Mouse (Mus musculus) spleen, adult 12 weeks (tissue): Measurements from ENCODE around the gene Irf1.

Experiments used
- DNase-seq: peaks from one replicate; pipeline ENCODE4 v3.0.0; 2022; ENCODE audit warnings: low spot score

Gene Irf1

DNA sequence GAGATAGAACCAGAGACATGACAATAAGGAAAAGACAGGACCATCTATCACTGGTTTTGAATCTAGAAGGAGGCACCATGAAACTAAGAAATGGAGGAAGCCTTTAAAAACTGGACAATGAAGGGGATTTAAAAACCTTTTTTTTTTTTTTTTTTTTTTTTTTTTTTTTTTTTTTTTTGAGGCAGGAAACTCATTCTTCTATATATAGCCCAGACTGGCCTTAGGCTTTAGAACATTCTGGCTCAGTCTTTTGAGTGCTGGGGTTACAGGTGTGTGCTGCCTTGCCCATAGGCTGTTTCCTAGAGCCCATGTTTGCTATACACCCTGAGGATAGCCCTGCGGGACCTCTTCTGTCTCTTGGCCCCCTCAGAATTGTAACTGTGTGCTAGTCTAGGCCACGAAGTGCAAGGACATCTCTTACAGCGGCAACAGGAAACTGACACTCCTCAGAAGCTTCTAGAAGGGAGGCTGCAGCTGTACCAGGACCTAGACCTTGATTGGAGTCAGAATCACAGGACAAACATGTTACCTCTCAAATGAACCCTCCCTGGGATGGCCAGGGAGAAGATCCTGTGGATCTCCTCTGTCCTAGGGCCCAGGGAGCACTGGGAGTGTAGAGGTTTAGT lies 15.6 kb downstream of the Irf1 start:
- DNase-seq = no peak

DNA sequence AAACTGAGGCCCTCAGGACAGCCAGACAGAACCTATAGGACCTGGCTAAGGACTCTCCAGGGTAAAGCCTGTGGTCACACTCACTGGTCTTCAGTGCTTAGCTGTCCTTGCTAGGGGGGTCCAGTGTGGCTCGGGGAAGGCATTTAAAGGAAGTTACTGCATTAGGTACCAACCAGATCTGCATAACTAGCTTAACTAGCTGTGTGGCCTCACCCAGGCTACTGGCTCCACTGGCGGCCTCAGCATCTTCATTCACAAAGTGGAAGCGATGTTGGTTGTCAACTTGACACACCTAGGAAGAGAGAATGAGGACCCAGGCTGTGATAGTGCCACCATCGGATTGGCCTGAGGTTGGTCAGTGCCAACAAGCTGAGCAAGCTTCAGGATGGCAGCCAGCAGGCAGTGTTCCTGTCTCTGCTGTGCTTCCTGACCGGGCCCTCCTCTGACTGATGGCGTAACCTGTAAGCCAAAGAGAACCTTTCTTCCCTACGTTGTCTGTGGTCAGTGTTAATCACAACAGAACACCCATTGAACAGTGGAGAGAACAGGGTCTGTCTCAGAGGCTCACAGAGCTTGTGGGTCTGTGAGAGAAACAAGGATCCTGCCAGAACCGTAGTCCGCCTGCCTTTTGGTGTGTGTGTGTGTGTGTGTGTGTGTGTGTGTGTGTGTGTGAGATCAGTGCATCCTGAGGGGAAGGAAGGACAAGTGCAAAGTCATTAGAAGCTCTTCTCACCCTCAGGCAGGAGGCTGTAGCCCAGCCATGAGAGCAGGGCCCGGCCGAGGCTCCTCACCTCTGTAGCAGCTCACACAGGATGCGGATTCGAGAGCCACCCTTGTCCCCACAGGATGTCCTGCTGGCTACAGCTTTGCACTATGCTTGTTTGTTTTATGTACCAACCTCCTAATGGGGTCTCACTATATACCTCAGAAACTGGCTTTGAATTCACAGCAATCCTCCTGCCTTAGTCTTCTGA lies 16.5 kb downstream of the Irf1 start:
- no peak for DNase-seq

DNA sequence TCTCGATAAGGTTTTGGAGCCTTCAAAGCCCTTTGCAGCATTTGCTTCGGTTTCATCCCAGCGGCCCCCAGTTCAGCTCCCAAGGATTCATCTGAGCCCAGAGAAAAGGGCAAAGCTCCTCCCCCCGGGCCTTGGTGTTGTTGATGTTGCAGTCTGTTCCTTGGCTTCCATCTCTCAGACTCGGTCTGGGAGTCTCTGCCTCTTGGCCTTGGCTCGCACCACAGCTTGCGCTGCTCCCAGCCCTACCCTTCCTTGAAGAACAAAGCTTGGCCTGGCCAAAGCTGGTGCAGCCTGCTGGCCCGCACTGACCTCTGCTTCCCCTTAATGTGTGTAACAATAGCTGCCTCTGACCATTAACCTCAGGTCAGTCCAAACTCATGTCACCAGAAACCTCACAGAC lies 18.4 kb downstream of the Irf1 start:
- DNase-seq = no peak

DNA sequence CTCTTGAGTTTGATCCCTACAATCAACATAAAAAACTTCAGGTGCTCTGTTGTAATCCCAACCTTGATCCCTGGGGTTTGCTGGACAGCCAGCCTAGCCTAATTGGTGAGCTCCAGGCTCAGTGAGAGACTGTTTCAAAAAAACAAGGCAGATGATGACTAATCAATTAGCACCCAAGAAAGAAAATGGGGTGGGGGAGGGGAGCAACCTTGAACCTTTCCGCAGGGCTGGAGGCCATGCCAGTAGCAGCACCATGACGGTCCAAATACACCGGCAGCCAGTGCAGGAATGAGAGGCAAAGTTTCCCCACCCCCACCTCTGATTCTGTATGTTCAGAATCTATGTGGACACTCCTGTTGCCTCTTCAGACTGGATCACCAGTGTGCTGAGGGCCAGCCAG lies 19.5 kb downstream of the Irf1 start:
- no peak for DNase-seq

DNA sequence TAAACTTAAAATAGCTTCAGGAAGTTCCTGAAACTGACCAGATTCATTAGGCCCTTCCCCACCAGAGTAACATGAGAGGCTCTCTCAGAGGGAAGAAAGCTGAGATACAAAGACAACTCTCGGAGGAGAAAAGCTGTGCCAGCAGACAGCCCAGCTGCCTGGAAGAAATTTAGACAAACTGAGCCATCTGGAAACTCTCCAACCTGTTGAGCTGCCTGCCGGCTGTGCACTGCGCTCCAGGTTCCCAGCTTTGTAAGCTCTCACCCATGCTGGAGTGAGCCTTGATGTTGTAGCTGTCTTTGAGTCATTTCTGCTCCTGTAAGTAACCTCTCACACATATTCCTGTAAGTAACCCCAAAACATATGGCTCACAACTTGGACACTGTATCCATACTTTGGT lies 23.2 kb downstream of the Irf1 start:
- no peak for DNase-seq

DNA sequence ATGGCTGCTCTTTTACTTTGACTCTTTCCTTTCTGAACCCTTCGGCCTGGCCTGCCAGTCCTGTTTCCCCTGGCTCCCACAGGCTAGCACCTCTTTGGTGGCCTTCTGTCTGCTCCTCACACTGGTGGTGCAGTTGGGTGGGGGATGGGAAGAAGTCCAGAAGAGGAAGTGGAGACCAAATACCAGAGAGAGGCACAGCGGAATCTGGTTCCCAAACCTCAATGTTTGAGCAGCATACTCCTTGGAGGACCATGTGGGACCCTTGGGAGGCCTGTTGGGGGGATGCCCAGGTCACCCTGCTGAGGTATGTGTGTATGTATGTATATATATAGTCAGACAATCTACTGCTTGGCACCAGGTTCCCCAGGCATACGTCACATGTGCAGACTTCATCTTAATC lies 24.2 kb downstream of the Irf1 start:
- DNase-seq = no peak

DNA sequence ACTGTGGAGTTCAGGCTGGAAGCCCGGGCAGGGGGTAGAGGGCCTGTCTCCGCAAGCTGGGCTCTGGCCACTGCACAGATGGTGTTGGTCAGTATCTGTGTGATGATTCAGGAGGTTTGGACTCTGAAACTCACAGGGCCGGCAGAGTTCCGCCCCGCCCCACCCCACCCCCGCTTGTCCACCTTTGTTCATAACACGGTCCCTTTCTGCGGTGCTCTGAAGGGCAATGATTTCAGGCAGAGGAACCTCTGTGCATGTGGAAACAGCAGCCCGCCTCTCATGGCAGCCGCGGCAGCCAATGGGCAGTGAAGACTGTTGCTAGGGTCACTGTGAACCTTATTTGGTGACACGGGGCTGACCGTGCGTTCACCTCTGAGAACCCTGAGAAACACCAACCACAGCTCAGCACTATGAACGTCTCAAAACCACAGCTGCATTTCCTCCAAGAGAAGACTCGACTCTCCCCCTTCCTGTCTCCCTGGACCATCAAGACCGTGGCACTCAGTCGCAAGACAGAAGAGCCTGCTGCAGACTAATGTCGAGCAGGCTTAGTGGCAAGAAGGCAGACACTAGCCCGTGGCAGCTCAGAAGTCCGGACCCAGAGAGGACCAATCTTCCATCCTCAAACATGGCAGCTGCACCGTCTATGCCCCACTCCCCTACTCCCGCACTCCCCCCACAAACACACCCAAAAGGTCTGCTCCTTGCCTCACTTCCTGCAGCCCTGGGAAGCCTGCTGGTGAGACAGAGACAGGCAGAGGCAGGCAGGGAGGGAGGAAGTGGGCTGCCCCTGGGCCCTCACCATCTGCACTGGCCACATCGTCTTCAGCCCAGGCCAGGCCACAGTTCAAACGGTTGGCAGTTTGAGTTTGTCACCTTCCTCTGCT lies 25.1 kb downstream of the Irf1 start:
- DNase-seq = peak; percentile 29

DNA sequence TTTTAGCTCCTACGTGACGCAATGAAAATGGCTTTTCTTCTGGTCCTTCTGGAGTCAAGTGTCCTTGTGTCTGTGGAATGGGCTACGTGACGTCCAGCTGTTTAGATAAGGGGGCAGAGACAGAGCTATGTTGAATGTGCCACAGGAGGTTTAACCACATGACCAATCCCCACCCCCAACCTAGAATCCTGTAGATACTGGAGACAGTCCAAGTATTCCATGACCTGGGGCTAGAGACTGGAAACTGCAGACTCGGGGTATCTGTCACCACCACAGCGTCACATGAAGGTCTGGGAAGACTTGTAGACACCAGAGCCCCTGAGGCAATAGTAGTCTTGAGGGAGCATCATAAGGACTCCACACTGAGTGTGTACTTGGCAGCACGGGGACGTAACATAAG lies 26.0 kb downstream of the Irf1 start:
- DNase-seq = no peak

DNA sequence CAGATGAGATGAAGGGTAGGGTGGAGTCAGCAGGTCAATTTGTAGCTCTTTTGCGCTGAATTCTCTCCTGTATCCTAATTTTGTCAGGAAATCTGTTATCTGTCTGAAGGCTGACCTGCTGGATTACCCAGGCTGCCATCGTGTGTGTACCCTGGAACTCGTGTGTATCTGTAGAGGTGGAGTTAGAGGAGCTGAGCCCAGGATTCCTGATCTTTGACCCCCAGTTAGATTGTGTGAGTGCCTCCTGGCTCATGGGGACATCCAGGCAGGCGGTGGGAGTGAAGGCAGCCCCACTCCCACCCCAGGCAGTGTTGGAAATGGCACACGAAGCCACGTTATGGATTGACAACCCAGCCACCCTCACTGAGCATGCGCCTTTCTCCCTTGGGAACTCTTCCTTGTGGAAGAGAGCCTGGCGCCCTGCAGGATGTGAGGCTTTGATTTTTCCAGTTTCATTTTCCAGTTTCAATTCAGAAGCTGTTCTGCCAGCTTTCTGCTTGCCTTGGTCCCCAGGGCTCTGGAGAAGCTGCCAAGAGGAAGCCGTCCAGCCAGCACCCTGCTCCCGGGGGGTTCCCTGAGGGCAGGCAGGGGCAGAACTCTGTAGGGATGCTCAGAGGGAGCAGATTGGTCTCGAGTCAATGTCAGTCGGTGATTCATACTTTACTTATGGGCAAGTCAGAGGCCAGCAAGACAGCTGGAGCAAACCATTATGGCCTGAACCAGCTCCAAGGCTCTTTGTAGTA lies 26.8 kb downstream of the Irf1 start:
- no peak for DNase-seq

DNA sequence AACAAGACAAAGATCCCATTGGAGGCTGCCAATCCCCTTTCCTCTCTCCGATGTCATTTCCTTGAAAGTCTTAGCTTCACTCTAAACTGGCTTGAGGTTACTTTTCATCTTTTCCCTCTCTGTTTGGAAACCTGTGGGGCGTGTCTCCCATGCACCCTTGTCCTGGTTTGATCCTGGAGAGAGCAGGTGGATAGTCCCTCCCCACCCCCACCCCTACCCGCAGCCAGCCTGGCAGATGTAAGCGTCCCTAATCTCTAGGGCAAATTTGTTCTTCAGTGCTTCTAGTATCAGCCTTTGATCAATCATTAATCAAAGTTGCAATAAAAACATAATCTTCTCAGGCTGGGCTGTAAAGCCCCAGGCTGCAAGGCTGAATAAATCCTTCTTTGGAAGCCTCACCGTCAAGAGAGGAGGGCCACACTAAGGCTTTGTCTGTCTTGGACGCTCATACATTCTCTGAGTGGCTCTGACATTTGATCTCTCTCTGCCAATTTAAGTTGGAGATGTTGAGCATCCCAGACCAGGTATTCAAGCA lies 27.6 kb downstream of the Irf1 start:
- DNase-seq = no peak

DNA sequence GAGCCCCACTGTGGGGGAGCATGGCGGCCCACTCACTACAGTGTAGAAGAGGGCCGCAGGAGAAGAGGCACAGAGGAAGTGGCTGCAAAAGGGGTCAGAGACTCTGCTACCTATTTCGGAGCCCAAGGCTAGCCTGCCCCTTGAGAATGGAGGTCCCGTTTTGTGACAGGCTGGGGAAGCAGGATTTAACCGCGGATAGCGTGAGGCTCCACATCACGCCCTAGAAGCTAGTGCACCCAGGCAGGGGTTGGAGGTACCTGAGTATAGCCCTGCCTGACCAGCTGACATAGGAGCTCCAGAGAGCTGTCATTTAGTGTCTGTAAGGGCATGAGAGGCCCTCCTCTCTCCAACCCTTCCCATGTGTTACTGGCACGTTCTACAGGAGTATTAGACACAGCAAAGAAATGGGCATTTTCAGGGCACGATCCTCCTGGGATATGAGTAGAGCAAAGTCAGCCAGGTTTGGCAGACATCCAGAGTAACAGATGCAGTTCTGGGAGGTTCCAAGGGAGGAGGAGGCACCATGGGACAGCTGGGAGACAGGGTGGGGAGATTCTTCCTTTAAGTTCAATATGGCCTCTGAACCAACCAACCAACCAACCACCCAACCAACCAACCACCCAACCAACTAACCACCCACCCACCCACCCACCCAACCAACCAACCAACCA lies 28.4 kb downstream of the Irf1 start:
- DNase-seq = no peak

DNA sequence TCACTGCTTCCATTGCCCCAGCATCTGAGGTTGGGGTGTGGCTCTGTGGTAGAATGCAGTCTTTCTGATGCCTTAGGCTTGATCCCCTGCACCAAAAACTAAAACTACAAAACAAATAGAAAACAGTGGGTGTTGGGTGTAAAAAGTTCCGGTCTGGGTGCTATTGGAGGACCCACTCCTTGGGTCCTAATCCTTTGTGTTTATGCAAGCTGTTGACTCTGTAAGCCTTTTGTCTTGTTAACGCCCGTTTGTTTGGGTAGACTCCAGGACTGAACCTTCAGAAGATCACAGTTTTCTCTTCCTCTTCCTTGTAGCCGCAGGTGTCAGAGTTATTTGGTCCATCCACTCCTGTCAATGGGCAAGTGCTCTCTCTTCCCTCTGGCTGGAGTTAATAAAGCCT lies 30.2 kb downstream of the Irf1 start:
- DNase-seq = no peak

DNA sequence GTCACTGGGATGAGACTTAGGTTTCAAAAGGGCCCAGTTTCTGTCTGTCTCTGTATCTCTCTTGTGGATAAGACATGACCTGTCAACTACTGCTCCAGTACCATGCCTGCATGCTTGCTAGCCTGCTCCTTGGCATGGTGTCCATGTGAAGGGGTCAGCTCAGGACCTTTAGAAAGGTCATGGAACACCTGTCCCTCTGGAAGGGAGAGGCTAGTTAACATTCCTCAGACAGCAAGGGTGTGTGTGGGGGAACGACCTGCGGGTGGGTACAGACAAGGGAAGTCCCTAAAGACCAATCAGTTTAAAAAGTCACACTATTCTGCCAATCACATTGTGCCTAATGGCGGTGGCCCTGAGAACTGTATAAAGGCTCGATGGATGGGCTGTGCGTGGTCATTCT lies 31.2 kb downstream of the Irf1 start:
- DNase-seq = no peak

DNA sequence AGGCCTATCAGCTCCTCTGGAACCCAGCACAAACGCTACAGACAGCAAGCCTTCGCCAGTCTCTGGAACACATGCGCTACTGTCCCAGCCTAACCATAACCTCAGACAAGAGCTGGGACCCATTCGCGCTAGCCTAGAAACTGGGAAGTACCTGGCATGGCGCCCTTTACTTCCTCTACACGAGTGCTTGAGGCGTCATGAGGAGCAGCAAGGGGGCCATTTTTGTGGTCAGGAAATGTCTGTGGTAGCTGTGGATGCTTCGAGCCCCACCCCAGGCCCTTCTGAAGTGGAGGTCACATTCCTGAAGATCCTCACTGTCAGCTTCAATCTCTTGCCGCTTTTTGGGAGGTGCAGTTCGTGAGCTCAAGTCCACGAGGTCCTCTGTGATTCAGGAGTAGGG lies 33.3 kb downstream of the Irf1 start:
- DNase-seq = no peak

DNA sequence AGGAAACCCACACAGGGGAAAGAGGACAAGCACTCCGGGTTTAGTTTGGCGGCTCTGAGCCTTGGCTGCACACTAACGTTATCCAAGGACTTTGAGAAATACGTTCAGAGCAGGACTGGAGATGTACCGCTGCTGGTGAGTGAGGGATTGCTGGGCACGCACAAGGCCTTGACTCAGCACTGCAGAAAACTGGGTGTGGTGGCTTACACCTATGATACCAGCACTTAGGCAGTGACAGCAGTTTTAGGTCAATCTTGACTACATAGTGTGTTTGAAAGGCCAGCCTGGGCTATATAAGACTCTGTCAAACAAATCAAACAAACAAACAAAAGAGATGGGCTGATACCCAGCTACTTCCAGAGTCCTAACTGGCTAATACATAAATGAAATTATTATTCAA lies 33.7 kb downstream of the Irf1 start:
- no peak for DNase-seq

DNA sequence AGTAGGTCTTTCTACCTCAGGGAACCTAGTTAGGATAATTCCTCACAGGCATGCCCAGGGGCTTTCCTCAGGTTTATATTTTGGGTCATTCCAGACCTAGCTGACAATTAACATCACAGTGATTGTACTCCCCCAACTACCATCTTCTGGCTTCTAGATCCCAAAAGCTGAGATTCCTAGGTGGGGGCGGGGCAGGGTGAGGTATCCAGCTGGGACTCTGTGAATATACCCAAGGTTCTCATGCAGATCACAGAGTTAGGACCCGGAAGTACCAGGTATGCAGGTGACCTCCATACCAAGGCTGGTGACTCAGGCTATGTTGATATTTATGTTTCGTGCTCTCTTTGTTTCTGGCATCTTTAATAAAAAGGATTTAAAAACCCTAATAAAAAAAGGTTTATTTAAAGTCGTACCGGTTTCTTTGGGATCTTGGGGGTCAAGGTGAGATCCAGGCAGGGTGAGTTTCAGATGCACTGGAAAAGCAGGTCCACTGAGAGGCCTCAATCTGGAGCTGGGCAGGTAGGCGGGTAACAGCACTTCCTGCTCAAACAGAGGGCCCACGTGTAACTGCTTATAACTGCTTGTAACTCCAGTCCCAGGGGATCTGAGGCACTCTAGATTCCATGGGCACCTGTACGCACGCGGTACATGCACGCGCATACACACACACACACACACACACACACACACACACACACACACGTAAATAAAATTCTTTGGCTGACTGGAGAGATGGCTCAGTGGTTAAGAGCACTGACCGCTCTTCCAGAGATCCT lies 34.9 kb downstream of the Irf1 start:
- DNase-seq = no peak

DNA sequence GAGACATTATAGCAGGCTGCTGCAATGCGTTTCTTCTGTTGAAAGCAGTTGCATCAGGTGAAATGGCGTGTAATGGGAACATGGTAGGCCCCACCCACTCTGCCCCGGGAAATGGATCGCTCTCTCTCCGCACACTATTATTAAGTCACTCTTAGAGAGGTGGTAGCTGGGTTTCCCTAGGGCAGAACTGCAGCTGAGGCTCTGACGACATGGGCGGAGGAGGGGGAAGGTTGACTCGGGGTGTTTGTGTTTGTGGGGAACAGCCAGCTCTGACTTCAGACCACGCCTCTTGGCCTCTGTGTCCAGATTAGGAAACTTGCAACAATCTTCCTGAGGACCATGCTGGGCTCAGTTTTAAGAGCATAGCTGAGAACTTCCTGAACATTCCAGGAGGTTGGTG lies 36.0 kb downstream of the Irf1 start:
- no peak for DNase-seq

DNA sequence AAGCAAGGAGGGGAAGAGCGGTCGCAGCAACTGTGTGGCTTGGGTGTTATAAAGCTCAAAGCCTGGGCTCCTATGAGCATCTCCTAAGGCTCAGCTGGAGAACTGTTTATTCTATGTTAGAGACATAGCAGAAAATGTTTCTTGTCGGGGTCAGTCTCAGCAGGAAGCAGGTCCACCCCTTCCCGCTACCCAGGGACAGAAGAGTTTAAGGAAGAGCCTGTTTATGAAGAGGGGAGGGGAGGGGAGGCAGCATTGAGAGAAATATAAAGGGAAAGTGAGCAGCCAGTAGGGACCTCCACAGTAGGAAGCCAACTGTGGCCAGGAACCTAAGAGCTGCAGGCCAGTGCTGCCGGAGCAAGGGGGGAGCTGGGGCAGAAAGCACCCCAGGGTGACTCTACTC lies 39.5 kb downstream of the Irf1 start:
- no peak for DNase-seq

DNA sequence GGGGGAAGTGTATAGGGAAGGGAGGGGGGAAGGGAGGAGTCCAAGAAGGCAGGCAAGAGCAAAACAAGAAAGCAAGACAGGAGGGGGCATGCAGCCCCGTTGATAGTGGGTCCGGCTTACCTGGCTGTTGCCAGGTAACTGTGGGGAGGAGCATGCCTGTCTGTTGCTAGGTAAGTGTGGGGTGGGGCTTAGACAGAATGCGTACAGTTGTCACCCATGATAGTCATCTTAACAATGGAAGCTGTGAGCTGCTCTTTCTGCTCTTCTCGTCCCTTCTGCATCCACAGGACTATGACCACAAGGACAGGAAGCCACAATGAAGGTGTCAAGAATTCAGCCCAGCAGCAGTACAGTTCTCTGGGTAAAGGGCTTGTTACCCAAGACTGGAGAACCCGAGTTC lies 40.3 kb downstream of the Irf1 start:
- no peak for DNase-seq

DNA sequence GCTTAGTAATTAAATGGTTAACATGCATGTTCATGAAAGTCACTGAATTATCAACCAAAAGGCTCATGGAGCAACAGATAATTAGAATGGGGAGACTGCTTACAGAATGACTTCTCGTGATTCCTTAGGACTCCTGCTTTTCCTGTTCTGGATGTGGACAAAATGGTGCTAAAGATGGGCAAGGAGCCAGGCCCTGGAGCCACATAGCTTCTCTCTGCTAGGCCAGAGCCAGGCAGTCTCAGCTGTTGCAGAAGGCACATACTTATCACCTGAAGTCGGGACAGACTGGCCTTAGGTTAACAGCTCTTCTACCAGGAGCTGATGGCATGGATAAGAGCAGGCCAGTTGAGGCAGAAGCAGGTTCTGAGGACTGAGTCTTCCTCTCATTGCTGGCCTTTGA lies 40.9 kb downstream of the Irf1 start:
- DNase-seq = no peak
